Mouse (Mus musculus) spleen, adult 10 weeks (tissue): ENCODE data around the gene Ccdc121. TPM values are rescaled to one million over a fixed set of nuclear protein-coding genes. Genes with fewer than 3 reads are reported as not detected.

Experiments used
- polyA plus RNA-seq: library from polyadenylated mRNA; stranded (reverse); fragments of 350-450 nt; fragmentation: Illumina TruSeq; extraction: RNeasy Lipid Tissue Mini Kit (QIAGEN cat#74804); gene quantifications from one replicate; pipeline ENCODE4 v1.2.3, GENCODE M21; 2015; ENCODE audit warnings: low replicate concordance; ENCODE audit not compliant: insufficient read depth

Ccdc121 gene
- polyA plus RNA-seq: not detected

GRCm38 (mm10) chr1:181511307-181511706 lies at the start of gene Ccdc121:
Gene Ccdc121, minus strand, starts transcription at chr1:181511451.

Other genes with a start within 250 kb of the Ccdc121 start
- gene Cnih3, start 158.8 kb downstream of the Ccdc121 start, polyA plus RNA-seq: not detected
- gene Dnah14, start 65.1 kb upstream of the Ccdc121 start, polyA plus RNA-seq: not detected